Mouse (Mus musculus) C2C12 (cell line): ENCODE measurements at regions not wholly inside any gene's neighbourhood (a gene's known extent, or its start where the extent isn't known, plus 50 kb on each side); places are given as distances from the start of the nearest gene placed in this dataset.
"Not testable (repeated sequence)": the region's sequence is repeated elsewhere in the genome, so short reads cannot be mapped to it uniquely, and the experiment has no call there.

Experiments
- CEBPB ChIP-seq: IDR thresholded peaks from one replicate; pipeline ENCODE4 v1.6.1; 2011; ENCODE audit warnings: low read depth, mild to moderate bottlenecking, control low read depth, moderate library complexity
- CTCF ChIP-seq: IDR thresholded peaks from one replicate; pipeline ENCODE4 v1.5.1; 2011; ENCODE audit not compliant: control insufficient read depth, insufficient read depth, insufficient read length
- MAX ChIP-seq: IDR thresholded peaks from one replicate; pipeline ENCODE4 v1.6.1; 2011; ENCODE audit warnings: mild to moderate bottlenecking, control low read depth
- USF1 ChIP-seq: IDR thresholded peaks from one replicate; pipeline ENCODE4 v1.6.1; 2011; ENCODE audit warnings: low read depth, mild to moderate bottlenecking, control low read depth, moderate library complexity

DNA sequence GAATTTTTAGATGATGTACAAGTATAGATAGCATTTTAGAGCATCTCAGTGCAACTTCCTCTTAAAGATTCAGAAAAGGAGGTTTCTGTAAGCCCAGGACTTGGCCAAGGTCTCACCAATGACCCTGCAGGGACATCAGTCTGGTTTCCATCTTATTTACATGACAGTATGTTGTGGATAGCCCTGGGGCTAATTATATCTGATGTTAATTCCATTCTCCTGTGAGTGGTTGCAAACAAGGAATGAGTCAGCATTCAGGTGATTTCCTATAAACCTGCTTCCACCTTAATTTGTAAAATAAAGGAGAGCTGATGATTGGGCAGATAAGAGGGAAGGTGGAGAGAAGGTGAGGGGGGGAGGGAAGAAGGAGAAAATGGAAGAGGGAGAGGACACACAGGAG is 578.0 kb downstream of the Bckdhb start:
- not testable (repeated sequence) for TF ChIP-seq MAX, CTCF, USF1, CEBPB
